Mouse (Mus musculus) liver, adult 2 months (tissue): ENCODE results near the gene Borcs6. TPM values are rescaled to one million over a fixed set of nuclear protein-coding genes. Genes with fewer than 3 reads are reported as not detected.

ENCODE experiments used
- DNase-seq: peaks from one replicate; pipeline ENCODE4 v3.0.0-alpha.2; 2011; ENCODE audit warnings: low read depth, low spot score; ENCODE audit errors: extremely low read depth
- H3K27ac ChIP-seq: fragments of 200-500 bp; replicated peaks from 2 replicates; pipeline ENCODE4 v1.5.1; 2012; ENCODE audit warnings: low read depth, mild to moderate bottlenecking, control low read depth, inconsistent platforms, low read length; ENCODE audit not compliant: insufficient read depth
- H3K27me3 ChIP-seq: fragments of 200-500 bp; 2 replicates; pipeline ENCODE4 v1.6.1; 2012; ENCODE audit warnings: mild to moderate bottlenecking, moderate library complexity, low read length, inconsistent platforms; ENCODE audit not compliant: control insufficient read depth, insufficient read depth
- H3K36me3 ChIP-seq: fragments of 200-500 bp; 2 replicates; pipeline ENCODE4 v1.6.1; 2012; ENCODE audit warnings: low read length, inconsistent platforms; ENCODE audit not compliant: control insufficient read depth, insufficient read depth
- H3K4me1 ChIP-seq: fragments of 200-500 bp; 2 replicates; pipeline ENCODE4 v1.6.1; 2011; ENCODE audit warnings: low read length; ENCODE audit not compliant: control insufficient read depth, insufficient read depth
- H3K4me3 ChIP-seq: fragments of 200-500 bp; 2 replicates; pipeline ENCODE4 v1.5.1; 2011; ENCODE audit warnings: low read depth, mild to moderate bottlenecking, control low read depth, low read length, moderate library complexity; ENCODE audit not compliant: insufficient read depth
- H3K79me2 ChIP-seq: fragments of 200-500 bp; 2 replicates; pipeline ENCODE4 v1.6.1; 2012; ENCODE audit warnings: inconsistent platforms, mild to moderate bottlenecking, low read length, moderate library complexity; ENCODE audit not compliant: control insufficient read depth, insufficient read depth
- H3K9ac ChIP-seq: fragments of 200-500 bp; 2 replicates; pipeline ENCODE4 v1.6.1; 2012; ENCODE audit warnings: low read depth, mild to moderate bottlenecking, control low read depth, inconsistent platforms, low read length
- CTCF ChIP-seq: fragments of 200-500 bp; IDR thresholded peaks from 2 replicates; pipeline ENCODE4 v1.5.1; 2011; ENCODE audit warnings: low read depth, low read length, control low read depth
- POLR2A ChIP-seq: fragments of 200-500 bp; IDR thresholded peaks from 2 replicates; pipeline ENCODE4 v1.6.1; 2011; ENCODE audit warnings: low read length, control low read depth; ENCODE audit not compliant: insufficient read depth; ENCODE audit errors: extremely low read depth
- WGBS: fragments of 180-500 bp; shearing (Covaris S2); methylation state at CpG from one replicate; pipeline ENCODE4 v1.1.7; 2018; 5-methylcytosine and 5-hydroxymethylcytosine counted together
- polyA plus RNA-seq: library from polyadenylated mRNA; depleted of rRNA; stranded (reverse); fragments of >200 nt; gene quantifications from 2 replicates; pipeline ENCODE4 v1.2.3, GENCODE M21; 2012
- total RNA-seq: library from RNA; depleted of rRNA; stranded (reverse); fragments of >200 nt; gene quantifications from 2 replicates; pipeline ENCODE4 v1.2.3, GENCODE M21; 2014

The Borcs6 gene
- total and polyA plus RNA-seq, 2 experiments: 6.5 to 11.2 TPM

DNA sequence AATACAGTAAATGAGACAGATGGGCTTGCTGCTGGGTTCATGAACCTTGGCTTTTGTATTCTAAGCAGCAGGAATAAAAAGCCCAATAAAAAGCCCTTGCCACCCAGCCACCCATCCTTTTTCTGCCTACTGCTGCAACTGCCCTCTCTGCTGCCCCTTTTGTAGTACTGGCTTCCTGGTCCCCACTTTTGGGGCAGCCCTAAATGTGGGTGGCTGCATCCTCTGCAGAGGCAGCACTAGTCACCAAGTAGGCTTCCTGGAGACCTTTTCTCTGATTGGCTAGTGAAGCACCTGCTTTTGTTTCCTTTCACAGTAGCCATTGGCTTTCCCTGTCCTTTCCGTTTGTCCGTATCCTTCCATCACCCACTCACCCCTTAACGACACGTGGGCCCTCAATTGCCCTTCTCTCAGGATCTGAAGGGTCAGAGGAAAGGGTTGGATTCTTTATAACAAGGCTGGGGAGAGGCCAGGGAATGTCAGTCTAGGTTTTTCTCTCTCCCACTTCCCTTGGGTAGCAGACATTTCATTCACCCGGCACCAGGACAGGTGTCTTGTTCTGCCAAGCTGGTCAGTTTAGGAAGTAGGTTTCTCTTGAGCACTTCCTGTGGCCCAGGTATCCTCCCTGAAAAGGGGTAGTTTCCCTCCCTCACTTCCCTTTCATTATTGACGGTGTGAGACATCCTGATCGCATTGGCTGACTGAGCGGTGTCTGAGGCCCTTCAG lies 38.7 kb downstream of the Borcs6 start:
- TF ChIP-seq POLR2A (no peak), CTCF (no peak)
- WGBS: 6% methylated on average over 8 of the region's 8 CpGs
- Histone ChIP-seq H3K27ac (peak overlapping the region; percentile 92), H3K4me3 (peak overlapping the region; percentile 8; the same call in 1 of the 2 replicates), H3K27me3 (no peaks in the 10 kb centered on the region), H3K36me3 (peaks cover 27% of the 10 kb centered on the region), H3K4me1 (peaks cover 12% of the 10 kb centered on the region), H3K79me2 (peaks cover 13% of the 10 kb centered on the region; the same call in 1 of the 2 replicates), H3K9ac (peak overlapping the region; percentile 67)
- peak; percentile 12 for DNase-seq

DNA sequence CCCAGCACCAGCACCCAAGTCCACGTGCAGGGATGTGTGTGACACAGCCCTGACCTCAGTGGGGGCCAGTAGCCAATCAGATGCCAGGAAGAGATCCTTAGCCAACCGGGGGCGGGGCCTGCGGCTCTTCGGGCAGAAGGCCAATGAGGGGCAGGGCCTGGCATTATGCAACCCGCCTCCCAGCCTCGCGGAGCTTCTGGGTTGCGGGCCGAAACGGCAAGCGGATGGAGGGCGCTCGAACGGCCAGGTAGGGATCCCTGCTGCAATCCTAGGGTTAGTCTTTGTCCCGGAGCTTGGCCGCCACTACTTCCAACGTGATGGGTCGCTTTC lies 39.2 kb downstream of the Borcs6 start:
- TF ChIP-seq CTCF: no peak
- peak; percentile 57 for TF ChIP-seq POLR2A
- DNase-seq: peak; percentile 92
- Histone ChIP-seq H3K9ac (peak overlapping the region; percentile 72), H3K36me3 (peaks cover 32% of the 10 kb centered on the region), H3K27ac (peak overlapping the region; percentile 92), H3K4me1 (peaks cover 12% of the 10 kb centered on the region), H3K27me3 (no peaks in the 10 kb centered on the region), H3K79me2 (peaks cover 13% of the 10 kb centered on the region; the same call in 1 of the 2 replicates), H3K4me3 (peak overlapping the region; percentile 62)
- 0% methylated on average over 19 of the region's 19 CpGs for WGBS

DNA sequence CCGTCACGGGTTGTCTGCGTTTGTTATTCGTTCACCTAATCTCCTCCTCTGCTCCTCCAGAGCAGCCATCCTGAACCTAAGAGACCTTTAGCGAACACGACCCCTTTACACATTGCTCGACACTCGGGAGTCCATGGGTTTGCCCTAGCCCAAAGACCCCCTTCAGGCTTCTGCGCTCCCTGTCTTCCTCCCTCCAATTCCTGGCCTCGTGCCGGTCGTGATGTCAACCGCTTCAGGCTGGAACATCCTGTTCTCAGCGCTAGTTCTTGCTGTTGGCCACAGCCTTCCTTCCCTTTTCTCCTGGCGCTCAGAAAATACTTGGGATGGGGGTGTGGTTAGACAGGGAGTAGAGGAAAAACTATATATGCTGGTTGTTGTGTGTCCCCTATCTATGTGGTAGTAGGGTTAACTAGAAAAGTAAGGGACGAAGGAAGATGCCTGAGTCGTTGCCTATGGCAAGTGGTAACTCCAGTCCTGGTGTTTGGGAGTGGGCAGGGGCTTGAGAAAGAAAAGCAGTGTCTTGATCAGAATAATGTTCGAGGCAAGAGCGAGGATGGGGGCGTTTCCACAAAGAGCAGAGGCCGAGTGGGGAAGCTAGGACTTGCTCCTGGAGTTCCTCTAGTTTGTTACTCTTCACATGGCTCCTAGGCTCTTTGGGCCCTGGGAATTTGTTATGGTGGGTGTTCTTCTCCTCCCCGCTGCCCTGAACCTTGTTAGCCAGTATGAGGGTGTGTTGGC lies 39.8 kb downstream of the Borcs6 start:
- Histone ChIP-seq H3K36me3 (peaks cover 38% of the 10 kb centered on the region), H3K27ac (peak overlapping the region; percentile 90), H3K79me2 (peaks cover 13% of the 10 kb centered on the region; the same call in 1 of the 2 replicates), H3K9ac (peak overlapping the region; percentile 72), H3K27me3 (no peaks in the 10 kb centered on the region), H3K4me1 (peaks cover 12% of the 10 kb centered on the region), H3K4me3 (peak overlapping the region; percentile 62)
- 5% methylated on average over 22 of the region's 22 CpGs for WGBS
- no peak for TF ChIP-seq POLR2A
- no peak for TF ChIP-seq CTCF
- peak; percentile 60 for DNase-seq

DNA sequence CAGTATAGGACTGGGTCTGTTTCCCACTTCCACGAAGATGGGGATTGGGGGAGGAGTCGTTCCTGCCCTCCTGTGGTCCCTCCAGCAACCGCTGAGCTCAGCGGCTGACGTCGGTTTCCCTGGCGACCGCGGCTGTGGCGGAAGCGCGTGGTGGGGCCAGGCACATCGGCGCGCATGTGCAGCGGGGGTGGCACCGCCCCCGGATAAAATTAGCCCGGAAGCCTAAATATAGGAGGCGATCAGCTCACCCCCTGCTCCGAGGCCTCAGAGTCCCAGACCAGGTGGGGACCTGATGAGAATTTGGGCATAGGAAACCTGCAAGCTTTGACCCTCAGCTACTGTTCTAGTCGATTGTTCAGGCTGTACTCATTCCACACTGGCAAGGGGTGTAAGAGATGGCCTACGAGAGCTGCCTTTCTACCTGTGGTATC lies 40.4 kb downstream of the Borcs6 start:
- peak overlapping the region; percentile 62 for H3K4me3 ChIP-seq
- WGBS: 7% methylated on average over 23 of the region's 23 CpGs
- DNase-seq: peak; percentile 55
- H3K9ac ChIP-seq: peak overlapping the region; percentile 72
- H3K36me3 ChIP-seq: peaks cover 44% of the 10 kb centered on the region
- H3K27ac ChIP-seq: peak overlapping the region; percentile 90
- TF ChIP-seq CTCF (peak; percentile 25; the same call in 1 of the 2 replicates), POLR2A (no peak)
- peaks cover 13% of the 10 kb centered on the region; the same call in 1 of the 2 replicates for H3K79me2 ChIP-seq
- peaks cover 12% of the 10 kb centered on the region for H3K4me1 ChIP-seq
- H3K27me3 ChIP-seq: no peaks in the 10 kb centered on the region

DNA sequence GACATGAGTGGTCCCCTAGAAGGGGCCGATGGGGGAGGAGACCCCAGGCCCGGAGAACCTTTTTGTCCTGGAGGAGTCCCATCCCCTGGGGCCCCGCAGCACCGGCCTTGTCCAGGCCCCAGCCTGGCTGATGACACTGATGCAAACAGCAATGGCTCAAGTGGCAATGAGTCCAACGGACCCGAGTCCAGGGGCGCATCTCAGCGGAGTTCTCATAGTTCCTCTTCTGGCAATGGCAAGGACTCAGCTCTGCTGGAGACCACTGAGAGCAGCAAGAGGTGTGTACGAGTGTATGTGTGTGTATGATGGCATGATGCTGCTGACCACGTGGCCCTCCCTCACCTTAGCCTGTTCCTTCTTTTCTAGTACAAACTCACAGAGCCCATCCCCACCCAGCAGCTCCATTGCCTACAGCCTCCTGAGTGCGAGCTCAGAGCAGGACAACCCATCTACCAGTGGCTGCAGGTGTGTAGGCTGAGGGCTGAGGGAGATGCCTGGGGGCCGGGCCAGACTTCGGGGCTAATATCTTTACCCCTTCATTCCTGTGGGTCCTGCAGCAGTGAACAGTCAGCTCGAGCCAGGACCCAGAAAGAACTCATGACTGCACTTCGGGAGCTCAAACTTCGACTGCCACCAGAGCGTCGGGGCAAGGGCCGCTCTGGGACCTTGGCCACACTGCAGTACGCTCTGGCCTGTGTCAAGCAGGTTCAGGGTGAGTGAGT lies 41.3 kb downstream of the Borcs6 start:
- H3K79me2 ChIP-seq: peaks cover 13% of the 10 kb centered on the region; the same call in 1 of the 2 replicates
- no peak for DNase-seq
- H3K27me3 ChIP-seq: no peaks in the 10 kb centered on the region
- no peak overlapping the region for H3K27ac ChIP-seq
- H3K36me3 ChIP-seq: peaks cover 50% of the 10 kb centered on the region
- TF ChIP-seq CTCF: no peak
- TF ChIP-seq POLR2A: no peak
- 87% methylated on average over 20 of the region's 20 CpGs for WGBS
- peaks cover 12% of the 10 kb centered on the region for H3K4me1 ChIP-seq
- no peak overlapping the region for H3K9ac ChIP-seq
- no peak overlapping the region for H3K4me3 ChIP-seq
